Comparison of ENCODE assay signal across 8 mouse cellular contexts in the genomic region with DNA sequence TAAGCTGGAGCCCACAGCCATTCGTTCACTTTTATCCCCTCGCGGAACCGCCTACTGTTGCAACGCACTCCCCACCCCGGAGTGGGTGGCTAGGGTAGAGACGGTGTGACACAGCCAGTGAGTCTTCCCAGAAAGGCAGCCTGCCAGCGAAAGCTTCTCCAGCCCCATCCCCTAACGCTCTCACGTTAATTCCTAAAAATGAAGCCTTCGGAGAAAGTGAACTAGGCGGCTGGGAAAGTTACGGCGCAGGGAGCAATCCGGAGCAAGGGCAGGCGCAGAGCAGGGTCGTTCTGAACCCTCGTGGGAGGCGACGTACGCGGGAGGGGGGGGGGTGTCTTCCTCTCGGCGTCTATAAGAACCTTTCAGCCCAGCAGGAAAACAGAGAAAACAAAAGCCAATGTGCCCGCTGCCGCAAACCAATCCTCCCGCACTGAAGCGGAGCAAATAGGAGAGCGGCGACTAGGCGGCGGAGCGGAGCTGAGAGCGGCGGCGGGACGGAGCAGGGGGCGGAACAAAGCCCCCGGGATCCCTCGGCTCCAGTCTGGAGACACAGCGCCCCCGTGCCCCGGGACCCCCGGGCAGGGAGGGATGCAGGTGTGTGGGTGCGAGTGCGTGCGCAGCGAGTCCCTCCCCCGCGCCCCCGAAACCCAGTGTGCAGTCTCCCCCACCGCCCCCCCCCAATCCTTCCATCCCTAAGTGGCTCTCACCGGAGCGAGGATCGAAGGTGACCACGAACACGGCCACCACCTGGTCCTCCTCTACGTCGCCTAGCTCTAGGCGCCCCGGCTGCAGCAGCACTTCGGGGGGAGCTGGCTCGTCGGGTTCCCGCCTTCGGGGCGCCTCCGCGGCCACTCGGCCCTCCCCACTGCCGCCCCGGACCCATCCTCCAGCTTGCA. TPM values are rescaled to one million over a fixed set of nuclear protein-coding genes. Genes with fewer than 3 reads are reported as not detected.
DNase-seq lines count a peak whose midpoint lies in the region; ATAC-seq and TF ChIP-seq lines count a peak whose summit lies in the region.

No protein-coding gene starts in this region.

- H3K4me3 ChIP-seq in gastrocnemius, adult 2 months, result peak overlapping the region; percentile 83
- H3K4me3 ChIP-seq in intestine, embryonic 15.5 days (replicated peaks), result peak overlapping the region; percentile 87
- H3K4me3 ChIP-seq in limb, embryonic 10.5 days, result peak overlapping the region; percentile 90
- peak overlapping the region; percentile 92 for H3K4me3 ChIP-seq in midbrain, embryonic 10.5 days
- H3K4me3 ChIP-seq in stomach, embryonic 14.5 days (ENCODE audit: low read depth, low read length), result peak overlapping the region; percentile 74

- DNase-seq in gastrocnemius, adult 2 months, result peak; percentile 55
- DNase-seq in gastrocnemius, adult 8-10 months (ENCODE audit: low spot score in 2 of 2), result no peak
- DNase-seq in cerebellum, adult 9-11 months, result peak; percentile 82
- peak; percentile 38 to 48 for DNase-seq in frontal cortex, postnatal 25 days (ENCODE audit: low spot score in 2 of 2)
- DNase-seq in limb, embryonic 10.5 days (ENCODE audit: low spot score), result peak; percentile 77
- peak; percentile 71 for DNase-seq in midbrain, embryonic 10.5 days (ENCODE audit: low spot score)

- no peaks in the 10 kb centered on the region for H3K9me3 ChIP-seq in intestine, embryonic 15.5 days
- H3K9me3 ChIP-seq in limb, embryonic 10.5 days (replicated peaks), result no peaks in the 10 kb centered on the region
- H3K9me3 ChIP-seq in midbrain, embryonic 10.5 days (replicated peaks), result no peaks in the 10 kb centered on the region
- no peaks in the 10 kb centered on the region for H3K9me3 ChIP-seq in stomach, embryonic 14.5 days (ENCODE audit: control insufficient read depth, low read depth, low read length)

- H3K27ac ChIP-seq in gastrocnemius, adult 2 months, result peak overlapping the region; percentile 83
- peak overlapping the region; percentile 51; the same call in 1 of the 2 replicates for H3K27ac ChIP-seq in intestine, embryonic 15.5 days
- peak overlapping the region; percentile 95 for H3K27ac ChIP-seq in limb, embryonic 10.5 days
- peak overlapping the region; percentile 94 for H3K27ac ChIP-seq in midbrain, embryonic 10.5 days (replicated peaks)
- peak overlapping the region; percentile 66; the same call in 1 of the 2 replicates for H3K27ac ChIP-seq in stomach, embryonic 14.5 days (ENCODE audit: low read length)

- H3K4me2 ChIP-seq in intestine, embryonic 15.5 days (replicated peaks), result peak overlapping the region; percentile 95
- peak overlapping the region; percentile 54 for H3K4me2 ChIP-seq in stomach, embryonic 14.5 days (replicated peaks; ENCODE audit: low read depth, low read length)

- peaks cover 7% of the 10 kb centered on the region for H3K4me1 ChIP-seq in intestine, embryonic 15.5 days (replicated peaks)
- peaks cover 18% of the 10 kb centered on the region for H3K4me1 ChIP-seq in limb, embryonic 10.5 days
- peaks cover 17% of the 10 kb centered on the region for H3K4me1 ChIP-seq in midbrain, embryonic 10.5 days
- H3K4me1 ChIP-seq in stomach, embryonic 14.5 days (ENCODE audit: control insufficient read depth, insufficient read depth, low read length), result peaks cover 14% of the 10 kb centered on the region; the same call in 1 of the 2 replicates

- no peaks in the 10 kb centered on the region for H3K36me3 ChIP-seq in intestine, embryonic 15.5 days
- no peaks in the 10 kb centered on the region for H3K36me3 ChIP-seq in limb, embryonic 10.5 days
- no peaks in the 10 kb centered on the region for H3K36me3 ChIP-seq in midbrain, embryonic 10.5 days
- no peaks in the 10 kb centered on the region for H3K36me3 ChIP-seq in stomach, embryonic 14.5 days (ENCODE audit: control insufficient read depth, insufficient read depth, low read length)

- TF ChIP-seq CTCF in gastrocnemius, adult 2 months (IDR thresholded peaks at IDR 0.05), result no peak

- WGBS in intestine, embryonic 15.5 days, result under 1% methylated on average over 61 of the region's 72 CpGs
- under 1% methylated on average over 72 of the region's 72 CpGs for WGBS in limb, embryonic 10.5 days
- WGBS in midbrain, embryonic 10.5 days, result under 1% methylated on average over 71 of the region's 72 CpGs
- 0% methylated on average over 68 of the region's 72 CpGs for WGBS in stomach, embryonic 14.5 days

- ATAC-seq in intestine, embryonic 15.5 days, result peak; percentile 67
- peak; percentile 44 for ATAC-seq in stomach, embryonic 14.5 days (ENCODE audit: insufficient number of reproducible peaks, insufficient read depth, low FRiP score, low read depth)

- intact Hi-C loops in gastrocnemius, adult 2 months (cut with DNase I), result no loop called here

- H3K27me3 ChIP-seq in intestine, embryonic 15.5 days (replicated peaks), result no peaks in the 10 kb centered on the region
- H3K27me3 ChIP-seq in limb, embryonic 10.5 days (ENCODE audit: low read depth, poor library complexity, severe bottlenecking), result peaks cover 33% of the 10 kb centered on the region
- H3K27me3 ChIP-seq in midbrain, embryonic 10.5 days (ENCODE audit: low read depth, poor library complexity, severe bottlenecking), result peaks cover 38% of the 10 kb centered on the region
- no peaks in the 10 kb centered on the region for H3K27me3 ChIP-seq in stomach, embryonic 14.5 days (ENCODE audit: control insufficient read depth, insufficient read depth, low read length)

- H3K9ac ChIP-seq in intestine, embryonic 15.5 days, result peak overlapping the region; percentile 78
- H3K9ac ChIP-seq in stomach, embryonic 14.5 days (replicated peaks; ENCODE audit: low read depth, low read length), result peak overlapping the region; percentile 69

RNA-seq across cellular contexts. Expression of gene E330009J07Rik, which starts 0.5 kb away (rescaled TPM):
- 1 to 10 TPM in 1 of 2 experiments, under 1 TPM in 1; 0.98 to 1.2 TPM for total RNA-seq in gastrocnemius, adult 2 months (2021)
- 1 to 10 TPM in 1 of 4 experiments, under 1 TPM in 3; 0.60 to 1.1 (median 0.86) TPM for total RNA-seq in gastrocnemius, adult 8-10 months (2022)
- polyA plus RNA-seq in intestine, embryonic 15.5 days (2015; fragmentation: Nextera tagmentation; extraction: Ambion mirVana), result 8.8 and 9.5 TPM in 2 replicates
- polyA plus RNA-seq in limb, embryonic 10.5 days (2016; fragmentation: Nextera tagmentation; extraction: Ambion mirVana), result 12.6 and 13.8 TPM in 2 replicates
- 12.2 and 12.5 TPM in 2 replicates for polyA plus RNA-seq in midbrain, embryonic 10.5 days (2016; fragmentation: Nextera tagmentation; extraction: Ambion mirVana)
- 22.4 and 23.6 TPM in 2 replicates for polyA plus RNA-seq in stomach, embryonic 14.5 days (2014; fragmentation: Nextera tagmentation; extraction: Ambion mirVana)

RNA-seq across cellular contexts. Expression of gene Wee2, which starts 3.5 kb away (rescaled TPM):
- total RNA-seq in gastrocnemius, adult 2 months (2021), result not detected
- not detected for total RNA-seq in gastrocnemius, adult 8-10 months (2022)
- polyA plus RNA-seq in intestine, embryonic 15.5 days (2015; fragmentation: Nextera tagmentation; extraction: Ambion mirVana), result 0.05 and 0.14 TPM in 2 replicates
- 0.18 and 0.26 TPM in 2 replicates for polyA plus RNA-seq in limb, embryonic 10.5 days (2016; fragmentation: Nextera tagmentation; extraction: Ambion mirVana)
- 0.07 TPM in 1 of 2 replicates, not detected in the other for polyA plus RNA-seq in midbrain, embryonic 10.5 days (2016; fragmentation: Nextera tagmentation; extraction: Ambion mirVana)
- 0.08 TPM in 1 of 2 replicates, not detected in the other for polyA plus RNA-seq in stomach, embryonic 14.5 days (2014; fragmentation: Nextera tagmentation; extraction: Ambion mirVana)

RNA-seq across cellular contexts. Expression of gene Ssbp1, which starts 35.8 kb away (rescaled TPM):
- total RNA-seq in gastrocnemius, adult 2 months (2021), result 10 to 100 TPM; 24.7 to 29.6 TPM
- total RNA-seq in gastrocnemius, adult 8-10 months (2022), result 10 to 100 TPM; 19.7 to 23.9 (median 21.7) TPM
- polyA plus RNA-seq in intestine, embryonic 15.5 days (2015; fragmentation: Nextera tagmentation; extraction: Ambion mirVana), result 157 and 160 TPM in 2 replicates
- polyA plus RNA-seq in limb, embryonic 10.5 days (2016; fragmentation: Nextera tagmentation; extraction: Ambion mirVana), result 212 and 220 TPM in 2 replicates
- 226 and 228 TPM in 2 replicates for polyA plus RNA-seq in midbrain, embryonic 10.5 days (2016; fragmentation: Nextera tagmentation; extraction: Ambion mirVana)
- 153 and 158 TPM in 2 replicates for polyA plus RNA-seq in stomach, embryonic 14.5 days (2014; fragmentation: Nextera tagmentation; extraction: Ambion mirVana)

RNA-seq across cellular contexts. Expression of gene Tas2r137, which starts 55.6 kb away (rescaled TPM):
- not detected for total RNA-seq in gastrocnemius, adult 2 months (2021)
- total RNA-seq in gastrocnemius, adult 8-10 months (2022), result not detected
- polyA plus RNA-seq in intestine, embryonic 15.5 days (2015; fragmentation: Nextera tagmentation; extraction: Ambion mirVana), result not detected in 2 replicates
- polyA plus RNA-seq in limb, embryonic 10.5 days (2016; fragmentation: Nextera tagmentation; extraction: Ambion mirVana), result not detected in 2 replicates
- not detected in 2 replicates for polyA plus RNA-seq in midbrain, embryonic 10.5 days (2016; fragmentation: Nextera tagmentation; extraction: Ambion mirVana)
- not detected in 2 replicates for polyA plus RNA-seq in stomach, embryonic 14.5 days (2014; fragmentation: Nextera tagmentation; extraction: Ambion mirVana)

RNA-seq across cellular contexts. Expression of gene Tas2r108, which starts 57.9 kb away (rescaled TPM):
- not detected for total RNA-seq in gastrocnemius, adult 2 months (2021)
- total RNA-seq in gastrocnemius, adult 8-10 months (2022), result not detected
- polyA plus RNA-seq in intestine, embryonic 15.5 days (2015; fragmentation: Nextera tagmentation; extraction: Ambion mirVana), result not detected in 2 replicates
- not detected in 2 replicates for polyA plus RNA-seq in limb, embryonic 10.5 days (2016; fragmentation: Nextera tagmentation; extraction: Ambion mirVana)
- polyA plus RNA-seq in midbrain, embryonic 10.5 days (2016; fragmentation: Nextera tagmentation; extraction: Ambion mirVana), result not detected in 2 replicates
- 0.42 TPM in 1 of 2 replicates, not detected in the other for polyA plus RNA-seq in stomach, embryonic 14.5 days (2014; fragmentation: Nextera tagmentation; extraction: Ambion mirVana)

Comparison
In these comparisons a context has a peak if more than half of its experiments do, and no peak if none do; other contexts are left out.
1. DNase-seq: peak in gastrocnemius, adult 2 months (single experiment), cerebellum, adult 9-11 months (single experiment), frontal cortex, postnatal 25 days (2 of 2), limb, embryonic 10.5 days (single experiment) and midbrain, embryonic 10.5 days (single experiment); none in gastrocnemius, adult 8-10 months (0 of 2).
2. Peak in every context shown above with its lines, with median percentiles within 50 percentile points of each other: H3K27ac ChIP-seq and H3K4me3 ChIP-seq.